ENCODE assay signal across 9 mouse cellular contexts in genomic region chr7:79591812-79592731, GRCm38 (mm10). TPM values are rescaled to one million over a fixed set of nuclear protein-coding genes. Genes with fewer than 3 reads are reported as not detected.
A peak's percentile ranks its signal among the peaks of the same experiment; 100 is the strongest.
DNase-seq lines count a peak whose midpoint lies in the region; ATAC-seq and TF ChIP-seq lines count a peak whose summit lies in the region.
"Had no signal": no experiment of that assay in that cellular context is flagged by ENCODE, and none has a peak within 500 bp of the region (broad histone marks: within the 10 kb centered on the region; RNA-seq: fewer than 3 reads in every experiment).

No protein-coding gene starts in this region.

- H3K4me3 ChIP-seq in kidney, embryonic 15.5 days (replicated peaks), result peak overlapping the region; percentile 41
- peak overlapping the region; percentile 41 for H3K4me3 ChIP-seq in hindbrain, embryonic 12.5 days
- peak overlapping the region; percentile 50 for H3K4me3 ChIP-seq in left cerebral cortex, adult 2 months
- H3K4me3 ChIP-seq in midbrain, embryonic 14.5 days (replicated peaks; ENCODE audit: low read depth, low read length), result peak overlapping the region; percentile 44
- H3K4me3 ChIP-seq: myocyte had no signal

- peaks cover 91% of the 10 kb centered on the region for H3K27me3 ChIP-seq in kidney, embryonic 15.5 days
- peaks cover 81% of the 10 kb centered on the region for H3K27me3 ChIP-seq in hindbrain, embryonic 12.5 days
- H3K27me3 ChIP-seq in midbrain, embryonic 14.5 days (ENCODE audit: control insufficient read depth, insufficient read depth, low read length), result peaks cover 14% of the 10 kb centered on the region

- intact Hi-C loops in left cerebral cortex, adult 2 months (cut with DNase I), result loop anchor here (1.0 kb wide), 1 partner anchor 93 kb away; no protein-coding TSS in a partner anchor

- no peak overlapping the region for H3K27ac ChIP-seq in kidney, embryonic 15.5 days
- H3K27ac ChIP-seq in hindbrain, embryonic 12.5 days, result peak overlapping the region; percentile 84
- peak overlapping the region; percentile 83 for H3K27ac ChIP-seq in left cerebral cortex, adult 2 months
- peak overlapping the region; percentile 85 for H3K27ac ChIP-seq in midbrain, embryonic 14.5 days (replicated peaks; ENCODE audit: low read depth, low read length)

- no peak for TF ChIP-seq CTCF in left cerebral cortex, adult 2 months (IDR thresholded peaks at IDR 0.05)

- H3K4me1 ChIP-seq in kidney, embryonic 15.5 days, result peaks cover 15% of the 10 kb centered on the region
- H3K4me1 ChIP-seq in hindbrain, embryonic 12.5 days, result peaks cover 48% of the 10 kb centered on the region
- H3K4me1 ChIP-seq in midbrain, embryonic 14.5 days (ENCODE audit: control insufficient read depth, insufficient read depth, low read length), result peaks cover 20% of the 10 kb centered on the region

- H3K9ac ChIP-seq in kidney, embryonic 15.5 days, result no peak overlapping the region
- H3K9ac ChIP-seq in hindbrain, embryonic 12.5 days, result peak overlapping the region; percentile 59
- H3K9ac ChIP-seq in midbrain, embryonic 14.5 days (replicated peaks; ENCODE audit: low read length), result peak overlapping the region; percentile 62

- no peak for DNase-seq in kidney, adult 11 months
- peak; percentile 77 to 78 for DNase-seq in left cerebral cortex, adult 2 months (ENCODE audit: extremely low spot score in 1 of 2, low spot score in 2 of 2)
- peak; percentile 87 for DNase-seq in midbrain, embryonic 14.5 days
- DNase-seq in thymus, postnatal 25 days, result peak; percentile 9
- DNase-seq in ovary, postnatal 14 days (ENCODE audit: low spot score), result no peak

- H3K4me2 ChIP-seq in kidney, embryonic 15.5 days, result peak overlapping the region; percentile 66
- peak overlapping the region; percentile 72 for H3K4me2 ChIP-seq in hindbrain, embryonic 12.5 days (replicated peaks)
- peak overlapping the region; percentile 78 for H3K4me2 ChIP-seq in midbrain, embryonic 14.5 days (ENCODE audit: low read length)

- no peaks in the 10 kb centered on the region for H3K36me3 ChIP-seq in kidney, embryonic 15.5 days
- no peaks in the 10 kb centered on the region for H3K36me3 ChIP-seq in hindbrain, embryonic 12.5 days
- H3K36me3 ChIP-seq in midbrain, embryonic 14.5 days (ENCODE audit: control insufficient read depth, insufficient read depth, low read length), result no peaks in the 10 kb centered on the region

- ATAC-seq in kidney, embryonic 15.5 days (replicated peaks; ENCODE audit: low FRiP score), result 0 out of 2 replicates have a peak, but pooled peaks have one; percentile 26
- ATAC-seq in common myeloid progenitor, adult 5-6 weeks (replicated peaks; ENCODE audit: low read depth, poor library complexity, severe bottlenecking), result 0 out of 2 replicates have a peak, but pooled peaks have one; percentile 30
- peak; percentile 69 for ATAC-seq in hindbrain, embryonic 12.5 days (ENCODE audit: low FRiP score)
- ATAC-seq in midbrain, embryonic 14.5 days (ENCODE audit: low FRiP score, low TSS enrichment), result peak; percentile 67

- WGBS in kidney, embryonic 15.5 days, result 1% methylated on average over 42 of the region's 42 CpGs
- 1% methylated on average over 39 of the region's 42 CpGs for WGBS in hindbrain, embryonic 12.5 days
- 1% methylated on average over 42 of the region's 42 CpGs for WGBS in midbrain, embryonic 14.5 days

- no peaks in the 10 kb centered on the region for H3K9me3 ChIP-seq in kidney, embryonic 15.5 days (replicated peaks)
- no peaks in the 10 kb centered on the region; the same call in 1 of the 2 replicates for H3K9me3 ChIP-seq in hindbrain, embryonic 12.5 days (replicated peaks)
- no peaks in the 10 kb centered on the region for H3K9me3 ChIP-seq in midbrain, embryonic 14.5 days (ENCODE audit: control insufficient read depth, low read length)

RNA-seq across cellular contexts. Expression of gene Rhcg, which starts 25.4 kb away (rescaled TPM):
- 28.8 and 29.9 TPM in 2 replicates for polyA plus RNA-seq in kidney, embryonic 15.5 days (2015; fragmentation: Nextera tagmentation; extraction: Ambion mirVana)
- not detected in 2 replicates for total RNA-seq in common myeloid progenitor, adult 5-6 weeks (2017)
- 1.4 and 2.3 TPM in 2 replicates for polyA plus RNA-seq in hindbrain, embryonic 12.5 days (2016; fragmentation: Nextera tagmentation; extraction: Ambion mirVana)
- total RNA-seq in left cerebral cortex, adult 2 months (2021), result 1 to 10 TPM; 1.7 to 2.2 TPM
- polyA plus RNA-seq in midbrain, embryonic 14.5 days (2014; fragmentation: Nextera tagmentation; extraction: Ambion mirVana), result 2.6 and 3.1 TPM in 2 replicates
- polyA plus RNA-seq: myocyte had no signal

Comparison
In these comparisons a context has a peak if more than half of its experiments do, and no peak if none do; other contexts are left out.
1. DNase-seq: peak in left cerebral cortex, adult 2 months (2 of 2), midbrain, embryonic 14.5 days (single experiment) and thymus, postnatal 25 days (single experiment); none in kidney, adult 11 months (single experiment) and ovary, postnatal 14 days (single experiment).
2. Peak in every context shown above with its lines, with median percentiles within 50 percentile points of each other: ATAC-seq, H3K4me2 ChIP-seq and H3K4me3 ChIP-seq.